Comparison of ENCODE assay signal across 24 mouse cellular contexts in the genomic region with DNA sequence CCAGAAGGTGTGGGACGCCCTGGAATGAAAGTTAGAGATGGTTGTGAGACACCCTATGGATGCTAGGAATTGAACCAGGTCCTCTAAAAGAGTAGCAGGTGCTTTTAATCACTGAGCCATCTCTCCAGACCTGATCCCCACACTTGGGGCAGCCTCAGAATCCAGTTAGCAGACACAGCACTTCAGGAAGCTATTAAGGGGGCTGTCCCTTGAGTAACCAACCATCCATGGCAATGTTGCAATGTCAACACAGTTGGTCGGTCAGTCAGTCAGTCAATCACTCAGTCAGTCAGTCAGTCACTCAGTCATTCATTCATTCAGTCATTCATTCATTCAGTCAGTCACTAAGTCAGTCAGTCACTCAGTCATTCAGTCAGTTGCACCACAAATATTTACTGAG. TPM values are rescaled to one million over a fixed set of nuclear protein-coding genes. Genes with fewer than 3 reads are reported as not detected.
DNase-seq lines count a peak whose midpoint lies in the region; ATAC-seq and TF ChIP-seq lines count a peak whose summit lies in the region.
"Had no signal": no experiment of that assay in that cellular context is flagged by ENCODE, and none has a peak within 500 bp of the region (broad histone marks: within the 10 kb centered on the region; RNA-seq: fewer than 3 reads in every experiment).

No protein-coding gene starts in this region.

- no peak for TF ChIP-seq CTCF in spleen, adult 2 months (IDR thresholded peaks at IDR 0.05; ENCODE audit: extremely low read depth, insufficient read depth, insufficient read length, insufficient replicate concordance)

- H3K27me3 ChIP-seq in spleen, adult 2 months (ENCODE audit: control insufficient read depth, insufficient read depth, low read length): no peaks in the 10 kb centered on the region
- H3K27me3 ChIP-seq: embryonic facial prominence, embryonic 12.5 days; embryonic facial prominence, embryonic 15.5 days; heart, embryonic 12.5 days; heart, embryonic 15.5 days had no signal

- peaks cover 16% of the 10 kb centered on the region; the same call in 1 of the 2 replicates for H3K36me3 ChIP-seq in spleen, adult 2 months (ENCODE audit: control insufficient read depth, insufficient read depth, low read length)

- no peak for TF ChIP-seq POLR2A in spleen, adult 2 months (IDR thresholded peaks at IDR 0.05; ENCODE audit: low read depth, low read length)

- H3K4me1 ChIP-seq in spleen, adult 2 months (ENCODE audit: control insufficient read depth, insufficient read depth, insufficient read length): peaks cover 61% of the 10 kb centered on the region

- no peak overlapping the region for H3K4me3 ChIP-seq in spleen, adult 2 months (ENCODE audit: extremely low read depth, insufficient read depth, insufficient read length)
- H3K4me3 ChIP-seq: embryonic facial prominence, embryonic 12.5 days; embryonic facial prominence, embryonic 15.5 days; heart, embryonic 12.5 days; heart, embryonic 15.5 days; hindbrain, embryonic 10.5 days had no signal

- DNase-seq in spleen, adult 2 months (ENCODE audit: low read depth in 1 of 2, low spot score in 2 of 2): peak in 1 of 2 experiments; percentile 9
- DNase-seq in spleen, adult 18-20 months: no peak
- DNase-seq in B cell, adult 2 months: peak; percentile 45 to 50
- DNase-seq in naive thymus-derived CD4-positive, alpha-beta T cell, adult 2 months (ENCODE audit: low read depth): peak; percentile 22
- no peak for DNase-seq in layer of hippocampus, adult 9-10 months (ENCODE audit: low spot score)
- DNase-seq: adrenal gland, adult 2 months; adrenal gland, postnatal 14 days; cerebellum, adult 18-20 months; cerebellum, adult 9-10 months; cerebellum, postnatal 25 days; forebrain, postnatal 0 days; gastrocnemius, postnatal 25 days; heart, adult 18-20 months; heart, postnatal 10 days; heart, postnatal 36 days had no signal

- 0 out of 2 replicates have a peak overlapping the region, but pooled peaks have one; percentile 20 for H3K27ac ChIP-seq in spleen, adult 2 months (ENCODE audit: insufficient read depth, low read length)
- H3K27ac ChIP-seq: embryonic facial prominence, embryonic 12.5 days; embryonic facial prominence, embryonic 15.5 days; heart, embryonic 15.5 days; hindbrain, embryonic 10.5 days; hindbrain, embryonic 14.5 days; hindbrain, postnatal 0 days had no signal

- 54% methylated on average over 2 of the region's 2 CpGs for WGBS in spleen, adult 2 months

- ATAC-seq in megakaryocyte-erythroid progenitor cell, adult 5-6 weeks (replicated peaks; ENCODE audit: low FRiP score, low TSS enrichment, poor library complexity, severe bottlenecking): no peak
- ATAC-seq: forebrain, embryonic 14.5 days; forebrain, postnatal 0 days; hindbrain, postnatal 0 days had no signal

RNA-seq across cellular contexts. Expression of a gene that starts 21.4 kb away (rescaled TPM):
- polyA plus RNA-seq in spleen, adult 2 months (2012; rRNA removed): 133 and 134 TPM in 2 replicates
- 16.2 and 24.1 TPM in 2 replicates for total RNA-seq in megakaryocyte-erythroid progenitor cell, adult 5-6 weeks (2014; fragmentation: Nextera tagmentation)
- total RNA-seq in megakaryocyte-erythroid progenitor cell, adult 5-6 weeks (2017): 5.0 and 8.1 TPM in 2 replicates

RNA-seq across cellular contexts. Expression of a gene that starts 26.5 kb away (rescaled TPM):
- 15.5 and 26.1 TPM in 2 replicates for polyA plus RNA-seq in spleen, adult 2 months (2012; rRNA removed)
- total RNA-seq in megakaryocyte-erythroid progenitor cell, adult 5-6 weeks (2014; fragmentation: Nextera tagmentation): 1.7 and 2.7 TPM in 2 replicates
- total RNA-seq in megakaryocyte-erythroid progenitor cell, adult 5-6 weeks (2017): 1.3 and 2.0 TPM in 2 replicates

RNA-seq across cellular contexts. Expression of a gene that starts 43.9 kb away (rescaled TPM):
- 14.5 and 16.0 TPM in 2 replicates for polyA plus RNA-seq in spleen, adult 2 months (2012; rRNA removed)
- total RNA-seq in megakaryocyte-erythroid progenitor cell, adult 5-6 weeks (2014; fragmentation: Nextera tagmentation): 7.0 and 10.1 TPM in 2 replicates
- 2.3 and 12.4 TPM in 2 replicates for total RNA-seq in megakaryocyte-erythroid progenitor cell, adult 5-6 weeks (2017)

RNA-seq across cellular contexts. Expression of a gene that starts 44.4 kb away (rescaled TPM):
- polyA plus RNA-seq in spleen, adult 2 months (2012; rRNA removed): 36.1 and 55.9 TPM in 2 replicates
- 16.0 and 20.9 TPM in 2 replicates for total RNA-seq in megakaryocyte-erythroid progenitor cell, adult 5-6 weeks (2014; fragmentation: Nextera tagmentation)
- 19.5 and 29.3 TPM in 2 replicates for total RNA-seq in megakaryocyte-erythroid progenitor cell, adult 5-6 weeks (2017)

RNA-seq across cellular contexts. Expression of a gene that starts 54.0 kb away (rescaled TPM):
- polyA plus RNA-seq in spleen, adult 2 months (2012; rRNA removed): 3.7 and 6.0 TPM in 2 replicates
- 1.2 and 6.2 TPM in 2 replicates for total RNA-seq in megakaryocyte-erythroid progenitor cell, adult 5-6 weeks (2014; fragmentation: Nextera tagmentation)
- total RNA-seq in megakaryocyte-erythroid progenitor cell, adult 5-6 weeks (2017): 16.9 and 29.6 TPM in 2 replicates

Comparison
In these comparisons a context has a peak if more than half of its experiments do, and no peak if none do; other contexts are left out.
1. DNase-seq: peak in B cell, adult 2 months (2 of 2) and naive thymus-derived CD4-positive, alpha-beta T cell, adult 2 months (single experiment); none in spleen, adult 18-20 months (0 of 2) and layer of hippocampus, adult 9-10 months (single experiment).